Mouse (Mus musculus): Measurements from ENCODE around the gene Ccl28.

DNA sequence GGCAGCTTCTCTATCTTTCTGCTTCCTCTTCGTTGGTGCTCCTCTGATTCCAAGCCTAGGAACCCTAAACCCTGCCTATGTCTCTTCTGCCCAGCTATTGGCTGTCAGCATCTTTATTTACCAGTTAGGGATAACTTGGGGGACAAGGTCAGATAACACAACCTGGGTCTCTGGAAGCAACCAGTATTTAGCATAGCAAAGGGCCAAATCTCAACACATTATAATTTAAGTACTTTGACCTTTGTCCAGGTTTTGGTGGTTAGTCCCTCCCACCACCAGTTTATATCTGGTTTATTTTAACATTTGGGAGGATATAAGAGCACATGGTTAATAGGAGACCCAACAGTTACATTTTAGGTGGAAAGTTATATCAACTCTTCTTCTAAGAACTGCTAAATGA, 72.9 kb downstream of the Ccl28 start:
- TF ChIP-seq POLR2A (IDR thresholded peaks at IDR 0.05; ENCODE audit: low read depth, low read length) (no peak), CTCF (IDR thresholded peaks at IDR 0.05; ENCODE audit: borderline replicate concordance, insufficient read depth, low read length) (no peak)
